Mouse (Mus musculus) neutrophil, adult 5-6 weeks (primary cell): ENCODE measurements around the gene Gpatch2. TPM values are rescaled to one million over a fixed set of nuclear protein-coding genes. Genes with fewer than 3 reads are reported as not detected.

Source experiments
- ATAC-seq: fragments of 151-379, 151-347 bp; 2 replicates; pipeline ENCODE4 v1.8.0; 2017; ENCODE audit warnings: mild to moderate bottlenecking, moderate TSS enrichment; ENCODE audit not compliant: insufficient number of reproducible peaks, poor library complexity, low FRiP score, severe bottlenecking; ENCODE audit errors: extremely low read depth
- total RNA-seq: library from RNA; stranded (forward); fragments of 200-1000 nt; gene quantifications from 2 replicates; pipeline ENCODE4 v1.2.3, GENCODE M21; 2017

Gpatch2 gene
- total RNA-seq, 1 experiment from 2014 or later: 35.3 TPM

GRCm38 (mm10) chr1:187294522-187294921, 79.2 kb downstream of the Gpatch2 start:
- no peak for ATAC-seq

GRCm38 (mm10) chr1:187295038-187295559, 79.8 kb downstream of the Gpatch2 start:
- ATAC-seq: no peak

- no peak for ATAC-seq
Measured at GRCm38 (mm10) chr1:187295711-187296110, 80.4 kb downstream of the Gpatch2 start.

- ATAC-seq: no peak
Measured at GRCm38 (mm10) chr1:187299236-187299635, 83.9 kb downstream of the Gpatch2 start.

- no peak for ATAC-seq
Measured at GRCm38 (mm10) chr1:187300626-187301025, 85.3 kb downstream of the Gpatch2 start.

- ATAC-seq: no peak
Measured at GRCm38 (mm10) chr1:187303221-187303620, 87.9 kb downstream of the Gpatch2 start.

GRCm38 (mm10) chr1:187307335-187307734, 92.0 kb downstream of the Gpatch2 start:
- ATAC-seq: no peak

- ATAC-seq: peak; percentile 43; the same call in 1 of the 2 replicates
Measured at GRCm38 (mm10) chr1:187308523-187308922, 93.2 kb downstream of the Gpatch2 start.

GRCm38 (mm10) chr1:187311122-187311521, 95.8 kb downstream of the Gpatch2 start:
- no peak for ATAC-seq

- no peak for ATAC-seq
Measured at GRCm38 (mm10) chr1:187313323-187313722, 98.0 kb downstream of the Gpatch2 start.

GRCm38 (mm10) chr1:187313763-187314162, 98.5 kb downstream of the Gpatch2 start:
- no peak for ATAC-seq

GRCm38 (mm10) chr1:187314516-187314915, 99.2 kb downstream of the Gpatch2 start:
- ATAC-seq: no peak

- no peak for ATAC-seq
Measured at GRCm38 (mm10) chr1:187315821-187316220, 100.5 kb downstream of the Gpatch2 start.

GRCm38 (mm10) chr1:187316555-187316954, 101.2 kb downstream of the Gpatch2 start:
- no peak for ATAC-seq

GRCm38 (mm10) chr1:187321814-187322213, 106.5 kb downstream of the Gpatch2 start:
- ATAC-seq: no peak

GRCm38 (mm10) chr1:187322505-187323208, 107.3 kb downstream of the Gpatch2 start:
- no peak for ATAC-seq

- ATAC-seq: no peak
Measured at GRCm38 (mm10) chr1:187323209-187323589, 107.9 kb downstream of the Gpatch2 start.

- ATAC-seq: no peak
Measured at GRCm38 (mm10) chr1:187342551-187342950, 127.2 kb downstream of the Gpatch2 start.

GRCm38 (mm10) chr1:187345156-187345555, 129.8 kb downstream of the Gpatch2 start:
- no peak for ATAC-seq

- ATAC-seq: peak; percentile 45
Measured at GRCm38 (mm10) chr1:187346923-187347322, 131.6 kb downstream of the Gpatch2 start.

GRCm38 (mm10) chr1:187347606-187348005, 132.3 kb downstream of the Gpatch2 start:
- ATAC-seq: no peak
